Mouse (Mus musculus) right cerebral cortex, postnatal 14 days (tissue): Measurements from ENCODE around the gene Olfr1446.

Source experiments
- DNase-seq: peaks from one replicate; pipeline ENCODE4 v3.0.0; 2022

Gene Olfr1446

DNA sequence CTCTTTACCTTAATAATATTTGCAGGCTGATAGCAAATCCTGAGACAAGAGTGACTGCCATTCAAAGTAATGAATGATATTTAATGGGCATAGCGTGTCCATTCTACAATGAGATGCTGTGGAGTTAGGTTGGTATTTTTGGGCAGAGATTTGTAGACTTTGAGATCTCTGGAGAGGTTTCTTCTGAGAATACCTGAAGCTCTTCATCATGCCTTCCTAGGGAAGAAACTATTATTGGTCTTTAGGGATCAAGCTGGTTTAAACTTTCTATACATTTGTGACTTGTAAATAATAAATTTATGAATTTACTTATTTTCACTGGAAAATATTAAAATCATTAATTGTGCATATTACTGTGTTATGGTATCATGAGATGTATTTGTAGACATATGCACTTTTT is at the start of gene Olfr1446:
Gene Olfr1446 (minus strand): TSS at position 101 of the 400 bp plus-strand sequence.
- no peak for DNase-seq

- DNase-seq, result no peak
These were observed 37.2 kb upstream of the Olfr1446 start, which contains the start of gene Olfr1449 for GRCm38 (mm10) chr19:12930540-12930939. Gene Olfr1449 (plus strand): TSS chr19:12930840.

DNA sequence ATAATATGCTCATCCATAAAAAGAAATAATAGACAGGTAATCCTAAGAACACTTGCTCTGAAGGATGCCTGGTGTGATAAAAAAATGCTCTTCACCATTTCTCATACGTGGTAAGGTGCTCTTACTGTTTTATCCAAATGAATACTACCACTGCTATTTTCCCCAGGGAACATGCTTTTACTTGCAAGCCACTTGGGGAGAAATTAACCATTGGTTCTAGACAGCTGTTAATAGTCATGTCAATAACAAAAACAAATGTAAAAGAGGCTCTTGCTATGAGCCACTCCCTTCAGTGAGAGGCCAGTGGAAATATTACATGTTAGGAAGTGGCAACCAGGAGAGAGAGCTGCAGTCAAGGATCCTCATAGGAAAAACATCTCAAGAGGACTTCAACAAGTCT is 31.0 kb upstream of the Olfr1446 start, which contains the start of gene Olfr1448:
Gene Olfr1448 (minus strand): TSS at position 101 of the 400 bp plus-strand sequence.
- no peak for DNase-seq

DNA sequence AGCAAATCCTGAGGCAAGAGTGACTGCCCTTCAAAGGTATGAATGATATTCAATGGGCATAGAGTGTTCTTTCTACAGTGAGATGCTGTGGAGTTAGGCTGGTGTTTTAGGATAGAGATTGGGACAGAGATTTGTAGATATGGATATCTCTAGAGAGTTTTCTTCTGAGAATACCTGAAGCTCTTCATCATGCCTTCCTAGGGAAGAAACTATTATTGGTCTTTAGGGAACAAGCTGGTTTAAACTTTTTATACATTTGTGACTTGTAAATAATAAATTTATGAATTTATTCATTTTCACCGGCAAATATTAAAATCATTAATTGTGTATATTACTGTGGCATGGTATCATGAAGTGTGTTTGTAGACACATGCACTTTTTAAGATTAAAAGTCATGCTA is 10.3 kb upstream of the Olfr1446 start, which contains the start of gene Olfr1447:
Gene Olfr1447 (minus strand): TSS at position 101 of the 400 bp plus-strand sequence.
- DNase-seq, result no peak

GRCm38 (mm10) chr19:12883555-12883954 is 9.8 kb downstream of the Olfr1446 start, which contains the start of gene Olfr1445:
Gene Olfr1445 (plus strand): TSS chr19:12883855.
- DNase-seq, result no peak

- no peak for DNase-seq
These were observed 36.3 kb downstream of the Olfr1446 start, which contains the start of gene Olfr1444 for GRCm38 (mm10) chr19:12856983-12857382. Gene Olfr1444 (plus strand): TSS chr19:12857283.

GRCm38 (mm10) chr19:12846382-12846781 is 46.9 kb downstream of the Olfr1446 start, which contains the start of gene Gm5244:
Gene Gm5244 (plus strand): TSS chr19:12846682.
- DNase-seq, result no peak

DNA sequence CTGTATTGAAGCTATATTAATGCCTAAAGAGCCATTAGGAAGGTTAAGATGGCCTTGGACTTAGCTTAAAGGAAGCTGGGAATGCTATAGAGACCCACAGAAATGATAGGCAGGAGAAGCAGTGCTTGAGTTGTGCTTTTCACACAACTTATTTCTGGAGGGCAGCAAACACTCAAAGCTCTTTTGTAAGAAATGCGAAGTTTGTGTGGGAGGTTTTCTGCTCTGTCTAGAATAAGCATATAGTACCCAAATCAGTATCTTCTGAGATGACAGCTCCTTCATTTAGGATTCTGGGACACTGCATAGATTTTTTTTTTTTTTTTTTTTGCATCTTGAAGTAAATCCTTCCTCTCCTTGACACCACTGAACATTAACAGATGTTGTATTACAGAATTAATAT is 54.8 kb downstream of the Olfr1446 start:
- no peak for DNase-seq
